Mouse (Mus musculus): Measurements from ENCODE around the gene Cox8c.

Cox8c gene

GRCm38 (mm10) chr12:102899091-102899490 is at the start of gene Cox8c:
Cox8c (plus strand) TSS chr12:102899316.
- in situ Hi-C loops (cut with MboI; ENCODE audit: low sequenced_read_pairs), result no loop called here

GRCm38 (mm10) chr12:102860806-102861205 is 38.3 kb upstream of the Cox8c start:
- in situ Hi-C loops (cut with MboI; ENCODE audit: low sequenced_read_pairs), result no loop called here

- in situ Hi-C loops (cut with MboI; ENCODE audit: low sequenced_read_pairs), result no loop called here
Observed at GRCm38 (mm10) chr12:102869802-102870201, 29.3 kb upstream of the Cox8c start.

GRCm38 (mm10) chr12:102870527-102870926 is 28.6 kb upstream of the Cox8c start:
- in situ Hi-C loops (cut with MboI; ENCODE audit: low sequenced_read_pairs), result no loop called here

- in situ Hi-C loops (cut with MboI; ENCODE audit: low sequenced_read_pairs), result no loop called here
Observed at GRCm38 (mm10) chr12:102877301-102878030, 21.6 kb upstream of the Cox8c start.

- in situ Hi-C loops (cut with MboI; ENCODE audit: low sequenced_read_pairs), result no loop called here
Observed at GRCm38 (mm10) chr12:102878031-102878823, 20.9 kb upstream of the Cox8c start, which contains the start of gene Btbd7. Btbd7 (minus strand) TSS chr12:102878471.

GRCm38 (mm10) chr12:102878901-102879300 is 20.2 kb upstream of the Cox8c start:
- in situ Hi-C loops (cut with MboI; ENCODE audit: low sequenced_read_pairs), result no loop called here

- in situ Hi-C loops (cut with MboI; ENCODE audit: low sequenced_read_pairs), result no loop called here
Observed at GRCm38 (mm10) chr12:102885735-102886134, 13.4 kb upstream of the Cox8c start.

- in situ Hi-C loops (cut with MboI; ENCODE audit: low sequenced_read_pairs), result no loop called here
Observed at GRCm38 (mm10) chr12:102887366-102887765, 11.8 kb upstream of the Cox8c start.

- in situ Hi-C loops (cut with MboI; ENCODE audit: low sequenced_read_pairs), result no loop called here
Observed at GRCm38 (mm10) chr12:102888568-102888967, 10.5 kb upstream of the Cox8c start.

GRCm38 (mm10) chr12:102908191-102908590 is 9.1 kb downstream of the Cox8c start:
- in situ Hi-C loops (cut with MboI; ENCODE audit: low sequenced_read_pairs), result no loop called here

GRCm38 (mm10) chr12:102916073-102916472 is 17.0 kb downstream of the Cox8c start:
- in situ Hi-C loops (cut with MboI; ENCODE audit: low sequenced_read_pairs), result no loop called here

- in situ Hi-C loops (cut with MboI; ENCODE audit: low sequenced_read_pairs), result no loop called here
Observed at GRCm38 (mm10) chr12:102929764-102930163, 30.6 kb downstream of the Cox8c start.

- in situ Hi-C loops (cut with MboI; ENCODE audit: low sequenced_read_pairs), result no loop called here
Observed at GRCm38 (mm10) chr12:102930335-102930734, 31.2 kb downstream of the Cox8c start.

- in situ Hi-C loops (cut with MboI; ENCODE audit: low sequenced_read_pairs), result no loop called here
Observed at GRCm38 (mm10) chr12:102930789-102931188, 31.7 kb downstream of the Cox8c start.

- in situ Hi-C loops (cut with MboI; ENCODE audit: low sequenced_read_pairs), result no loop called here
Observed at GRCm38 (mm10) chr12:102935892-102936291, 36.8 kb downstream of the Cox8c start.

- in situ Hi-C loops (cut with MboI; ENCODE audit: low sequenced_read_pairs), result no loop called here
Observed at GRCm38 (mm10) chr12:102945571-102945970, 46.5 kb downstream of the Cox8c start.

GRCm38 (mm10) chr12:102947826-102948225 is 48.7 kb downstream of the Cox8c start:
- in situ Hi-C loops (cut with MboI; ENCODE audit: low sequenced_read_pairs), result no loop called here

- in situ Hi-C loops (cut with MboI; ENCODE audit: low sequenced_read_pairs), result no loop called here
Observed at GRCm38 (mm10) chr12:102948778-102949394, 49.8 kb downstream of the Cox8c start, which contains the start of gene Unc79. Unc79 (plus strand) TSS chr12:102948859.

GRCm38 (mm10) chr12:102949395-102950208 is 50.5 kb downstream of the Cox8c start:
- in situ Hi-C loops (cut with MboI; ENCODE audit: low sequenced_read_pairs), result no loop called here

Measured in CH12F3 (cell line).